Mouse (Mus musculus) cerebellum, adult 2 months (tissue): ENCODE data around the gene Tmf1.

ENCODE experiments used
- CTCF ChIP-seq: fragments of 200-500 bp; IDR thresholded peaks from 2 replicates; pipeline ENCODE4 v1.5.1; 2011; ENCODE audit warnings: low read depth, mild to moderate bottlenecking, control low read depth, low read length, moderate library complexity, borderline replicate concordance; ENCODE audit not compliant: insufficient read depth
- POLR2A ChIP-seq: fragments of 200-500 bp; IDR thresholded peaks from 2 replicates; pipeline ENCODE4 v1.6.1; 2011; ENCODE audit warnings: low read length, control low read depth, borderline replicate concordance; ENCODE audit not compliant: insufficient read depth

DNA sequence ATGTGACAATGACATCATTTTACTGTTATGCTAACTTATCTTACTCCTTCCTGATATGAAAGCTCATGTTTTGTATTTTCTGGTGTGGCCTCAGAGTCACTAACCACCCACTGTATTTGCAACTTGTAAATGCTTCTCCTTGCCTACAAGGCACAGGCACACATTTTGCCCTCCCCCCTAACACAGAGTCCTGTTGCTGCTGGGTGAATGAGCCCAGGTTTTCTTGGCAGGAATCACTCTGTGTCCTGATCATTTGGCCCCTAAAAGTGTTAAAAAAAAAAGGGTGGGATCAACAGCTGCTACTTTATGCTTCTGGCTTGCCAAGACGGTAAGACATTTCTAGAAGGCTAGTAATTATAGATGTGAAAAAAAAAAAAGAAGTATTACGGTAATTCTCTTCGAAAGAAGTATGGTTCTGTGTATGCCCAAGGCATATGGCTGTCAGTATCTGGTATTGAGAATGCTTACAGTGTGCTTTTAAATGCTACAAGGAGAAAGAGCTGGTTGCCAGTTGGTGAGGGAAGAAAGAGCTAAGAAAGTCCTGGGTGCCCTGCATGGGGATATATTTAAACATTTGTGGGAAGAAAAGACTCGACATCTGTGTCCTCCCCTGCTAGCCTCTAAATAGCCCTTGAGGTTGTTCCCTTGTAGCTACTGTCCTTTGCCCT is 37.4 kb upstream of the Tmf1 start:
- TF ChIP-seq POLR2A, result no peak
- TF ChIP-seq CTCF, result no peak
